Mouse (Mus musculus) spleen, adult 2 months (tissue): ENCODE data around the gene Synrg.

Experiments used
- CTCF ChIP-seq: fragments of 200-500 bp; IDR thresholded peaks from 2 replicates; pipeline ENCODE4 v1.5.1; 2011; ENCODE audit warnings: mild to moderate bottlenecking, inconsistent platforms; ENCODE audit not compliant: insufficient read depth, insufficient read length, insufficient replicate concordance; ENCODE audit errors: extremely low read depth
- POLR2A ChIP-seq: fragments of 200-500 bp; IDR thresholded peaks from 2 replicates; pipeline ENCODE4 v1.6.1; 2011; ENCODE audit warnings: low read depth, low read length, inconsistent platforms

GRCm38 (mm10) chr11:83995535-83995950, 31.3 kb downstream of the Synrg start:
- TF ChIP-seq CTCF (no peak), POLR2A (no peak)
